Mouse (Mus musculus) limb, embryonic 12.5 days (tissue): ENCODE results near the gene Tmem39b. TPM values are rescaled to one million over a fixed set of nuclear protein-coding genes. Genes with fewer than 3 reads are reported as not detected.

Source experiments
- ATAC-seq: fragments of 200-750 bp; cut with Nextera tagmentation; 2 replicates; pipeline ENCODE4 v1.8.0; 2017; ENCODE audit warnings: low read depth, moderate TSS enrichment; ENCODE audit not compliant: insufficient number of reproducible peaks, insufficient read depth, low FRiP score, low TSS enrichment
- H3K27ac ChIP-seq: fragments of 300-500 bp; sonication (generic); 2 replicates; pipeline ENCODE4 v1.5.1; 2016; ENCODE audit warnings: mild to moderate bottlenecking, moderate library complexity
- H3K27me3 ChIP-seq: fragments of 300-500 bp; sonication (generic); 2 replicates; pipeline ENCODE4 v1.6.1; 2016; ENCODE audit warnings: mild to moderate bottlenecking, moderate library complexity
- H3K36me3 ChIP-seq: fragments of 300-500 bp; sonication (generic); 2 replicates; pipeline ENCODE4 v1.6.1; 2016; ENCODE audit warnings: mild to moderate bottlenecking, moderate library complexity
- H3K4me1 ChIP-seq: fragments of 300-500 bp; sonication (generic); replicated peaks from 2 replicates; pipeline ENCODE4 v1.6.1; 2016
- H3K4me2 ChIP-seq: fragments of 300-500 bp; sonication (generic); 2 replicates; pipeline ENCODE4 v1.6.1; 2016; ENCODE audit warnings: mild to moderate bottlenecking, moderate library complexity
- H3K4me3 ChIP-seq: fragments of 300-500 bp; sonication (generic); replicated peaks from 2 replicates; pipeline ENCODE4 v1.5.1; 2016; ENCODE audit warnings: mild to moderate bottlenecking
- H3K9ac ChIP-seq: fragments of 300-500 bp; sonication (generic); replicated peaks from 2 replicates; pipeline ENCODE4 v1.6.1; 2016; ENCODE audit warnings: mild to moderate bottlenecking, moderate library complexity
- H3K9me3 ChIP-seq: fragments of 300-500 bp; sonication (generic); 2 replicates; pipeline ENCODE4 v1.6.1; 2016; ENCODE audit warnings: mild to moderate bottlenecking, moderate library complexity
- WGBS: fragments of 180-500 bp; shearing (Covaris S2); methylation state at CpG from one replicate; pipeline ENCODE4 v1.1.7; 2016; 5-methylcytosine and 5-hydroxymethylcytosine counted together
- polyA plus RNA-seq: library from polyadenylated mRNA; unstranded; fragments of >200 nt; fragmentation: Nextera tagmentation; extraction: Ambion mirVana; gene quantifications from 2 replicates; pipeline ENCODE4 v1.2.1, GENCODE M21; 2016

The Tmem39b gene
- polyA plus RNA-seq, 1 experiment from 2014 or later: 16.8 TPM

DNA sequence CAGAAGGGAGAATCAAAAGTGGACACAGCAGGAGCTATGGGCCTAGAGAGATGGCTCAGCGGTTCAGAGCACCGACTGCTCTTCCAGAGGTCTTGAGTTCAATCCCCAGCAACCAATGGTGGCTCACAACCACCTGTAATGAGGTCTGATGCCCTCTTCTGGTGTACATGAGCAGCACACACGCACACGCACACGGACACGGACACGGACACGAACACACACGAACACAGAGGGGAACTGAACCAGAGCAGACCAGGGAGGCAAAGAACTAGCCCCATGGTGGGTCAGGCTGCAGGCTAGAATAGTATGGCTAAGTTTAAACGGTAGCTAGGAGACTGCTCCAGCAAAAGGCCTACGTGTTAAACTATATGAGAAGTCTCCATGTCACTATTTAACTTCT, 14.8 kb downstream of the Tmem39b start:
- ATAC-seq: no peak
- 91% methylated on average over 11 of the region's 11 CpGs for WGBS
- Histone ChIP-seq H3K36me3 (peaks cover 92% of the 10 kb centered on the region), H3K4me1 (no peaks in the 10 kb centered on the region), H3K9me3 (no peaks in the 10 kb centered on the region), H3K4me3 (no peak overlapping the region), H3K4me2 (no peak overlapping the region), H3K9ac (no peak overlapping the region), H3K27me3 (no peaks in the 10 kb centered on the region), H3K27ac (no peak overlapping the region)

DNA sequence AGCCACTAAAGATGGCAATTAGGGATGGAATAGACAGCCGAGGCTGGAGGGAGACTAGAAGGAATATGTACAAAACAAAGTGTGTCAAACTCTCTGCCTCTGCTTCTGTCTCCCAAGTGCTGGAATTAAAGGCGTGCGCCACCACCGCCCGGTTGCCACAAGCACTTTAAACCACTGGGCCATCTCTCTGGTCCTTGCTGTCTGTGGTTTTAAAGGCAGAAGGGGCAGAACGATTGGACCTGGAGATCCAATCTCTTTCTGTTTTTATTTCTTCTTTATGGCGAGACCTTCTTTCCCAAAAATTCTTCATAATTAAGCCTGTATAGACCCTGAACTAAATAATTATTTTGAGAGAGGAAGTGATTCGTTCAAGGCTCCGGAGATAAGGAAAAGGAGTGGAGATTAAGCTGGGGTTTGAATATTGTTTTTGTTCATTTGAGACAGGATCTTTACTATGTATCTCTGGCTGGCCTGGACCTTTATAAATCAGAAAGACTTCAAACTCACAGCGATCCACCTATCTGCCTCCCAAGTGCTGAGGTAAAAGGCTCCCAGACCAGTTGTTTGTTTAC, 23.7 kb downstream of the Tmem39b start:
- peaks cover 35% of the 10 kb centered on the region for H3K36me3 ChIP-seq
- peak overlapping the region; percentile 99 for H3K4me3 ChIP-seq
- peaks cover 18% of the 10 kb centered on the region for H3K4me1 ChIP-seq
- H3K4me2 ChIP-seq: peak overlapping the region; percentile 91
- ATAC-seq: peak; percentile 38; the same call in 1 of the 2 replicates
- no peaks in the 10 kb centered on the region for H3K27me3 ChIP-seq
- 9% methylated on average over 10 of the region's 10 CpGs for WGBS
- peak overlapping the region; percentile 94; the same call in 1 of the 2 replicates for H3K9ac ChIP-seq
- peak overlapping the region; percentile 95; the same call in 1 of the 2 replicates for H3K27ac ChIP-seq
- no peaks in the 10 kb centered on the region for H3K9me3 ChIP-seq

- ATAC-seq: peak; percentile 90
- H3K4me3 ChIP-seq: peak within 1 kb of the TSS; percentile 99
- peak within 1 kb of the TSS; percentile 95 for H3K27ac ChIP-seq
- no peaks in the 10 kb centered on the region for H3K27me3 ChIP-seq
- peak within 1 kb of the TSS; percentile 94 for H3K9ac ChIP-seq
- H3K4me2 ChIP-seq: peak within 1 kb of the TSS; percentile 91
- H3K9me3 ChIP-seq: no peaks in the 10 kb centered on the region
- under 1% methylated on average over 65 of the region's 65 CpGs for whole genome bisulfite sequencing
- H3K4me1 ChIP-seq: peaks cover 18% of the 10 kb centered on the region
- H3K36me3 ChIP-seq: peaks cover 34% of the 10 kb centered on the region
Observed at GRCm38 (mm10) chr4:129672083-129672877, 24.4 kb downstream of the Tmem39b start, which contains the start of gene Kpna6. Kpna6 (minus strand) TSS chr4:129672767.

GRCm38 (mm10) chr4:129671491-129672082, 25.1 kb downstream of the Tmem39b start:
- 9% methylated on average over 12 of the region's 12 CpGs for WGBS
- peak overlapping the region; percentile 91 for H3K4me2 ChIP-seq
- H3K36me3 ChIP-seq: peaks cover 33% of the 10 kb centered on the region
- no peaks in the 10 kb centered on the region for H3K9me3 ChIP-seq
- peak overlapping the region; percentile 94 for H3K9ac ChIP-seq
- no peak for ATAC-seq
- H3K27ac ChIP-seq: peak overlapping the region; percentile 95
- H3K27me3 ChIP-seq: no peaks in the 10 kb centered on the region
- peak overlapping the region; percentile 99 for H3K4me3 ChIP-seq
- peaks cover 18% of the 10 kb centered on the region for H3K4me1 ChIP-seq

DNA sequence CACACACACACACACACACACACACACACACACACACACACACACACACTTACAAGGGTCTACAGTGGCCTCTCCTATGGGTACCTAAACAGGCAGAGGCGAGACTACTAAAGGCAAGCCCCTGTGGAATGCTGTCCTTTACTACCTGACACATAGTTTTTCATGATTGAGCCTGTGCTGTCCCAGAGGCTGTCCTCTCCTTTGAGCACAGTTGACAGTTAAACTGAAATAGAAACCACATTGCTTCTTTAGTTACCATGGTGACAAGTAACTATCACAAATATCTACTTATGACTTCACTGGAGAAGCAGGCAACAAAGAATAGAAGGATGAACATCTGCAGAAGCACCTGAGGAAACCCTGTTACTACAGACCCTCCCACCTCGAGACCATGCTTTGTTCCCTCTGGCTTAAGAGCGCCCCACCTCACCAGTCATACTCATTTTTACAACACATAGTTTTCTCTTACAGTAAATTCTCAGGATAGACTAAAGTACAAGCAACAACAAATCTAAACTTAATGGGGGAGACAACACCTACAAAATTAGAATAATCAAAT, 34.3 kb downstream of the Tmem39b start:
- H3K9ac ChIP-seq: no peak overlapping the region
- H3K4me2 ChIP-seq: no peak overlapping the region
- no peak for ATAC-seq
- H3K27ac ChIP-seq: no peak overlapping the region
- H3K9me3 ChIP-seq: no peaks in the 10 kb centered on the region
- no peaks in the 10 kb centered on the region for H3K27me3 ChIP-seq
- no peak overlapping the region for H3K4me3 ChIP-seq
- peaks cover 10% of the 10 kb centered on the region for H3K4me1 ChIP-seq
- H3K36me3 ChIP-seq: peaks cover 70% of the 10 kb centered on the region
- WGBS: 80% methylated on average over 3 of the region's 3 CpGs

DNA sequence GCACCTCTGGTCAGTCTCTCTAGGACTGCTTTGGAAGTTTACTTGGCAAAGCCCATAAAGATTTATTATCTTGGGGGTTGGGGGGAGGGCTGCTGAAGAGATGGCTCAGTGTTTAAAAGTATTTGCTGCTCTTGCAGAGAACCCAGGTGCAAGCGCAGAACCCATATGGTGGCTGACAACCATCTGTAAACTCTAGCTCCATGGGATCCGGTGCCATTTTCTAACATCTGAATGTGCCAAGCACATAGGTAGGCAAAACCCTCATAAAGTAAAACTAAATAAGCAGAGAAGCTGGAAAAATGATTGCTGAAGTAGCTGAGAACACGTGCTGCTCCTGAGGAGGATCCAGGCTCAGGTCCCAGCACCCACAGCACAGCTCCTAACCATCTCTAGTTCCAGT, 35.1 kb downstream of the Tmem39b start:
- Histone ChIP-seq H3K27me3 (no peaks in the 10 kb centered on the region), H3K9ac (no peak overlapping the region), H3K4me3 (no peak overlapping the region), H3K4me1 (peaks cover 10% of the 10 kb centered on the region), H3K4me2 (no peak overlapping the region), H3K27ac (no peak overlapping the region), H3K9me3 (no peaks in the 10 kb centered on the region), H3K36me3 (peaks cover 71% of the 10 kb centered on the region)
- WGBS: 66% methylated on average over 3 of the region's 3 CpGs
- ATAC-seq: no peak

- H3K27me3 ChIP-seq: no peaks in the 10 kb centered on the region
- no peak for ATAC-seq
- 96% methylated on average over 14 of the region's 14 CpGs for WGBS
- no peak overlapping the region for H3K4me2 ChIP-seq
- no peak overlapping the region for H3K9ac ChIP-seq
- H3K27ac ChIP-seq: no peak overlapping the region
- H3K4me3 ChIP-seq: no peak overlapping the region
- H3K36me3 ChIP-seq: peaks cover 96% of the 10 kb centered on the region
- no peaks in the 10 kb centered on the region for H3K4me1 ChIP-seq
- H3K9me3 ChIP-seq: no peaks in the 10 kb centered on the region
Observed at GRCm38 (mm10) chr4:129654770-129655169, 41.9 kb downstream of the Tmem39b start.

DNA sequence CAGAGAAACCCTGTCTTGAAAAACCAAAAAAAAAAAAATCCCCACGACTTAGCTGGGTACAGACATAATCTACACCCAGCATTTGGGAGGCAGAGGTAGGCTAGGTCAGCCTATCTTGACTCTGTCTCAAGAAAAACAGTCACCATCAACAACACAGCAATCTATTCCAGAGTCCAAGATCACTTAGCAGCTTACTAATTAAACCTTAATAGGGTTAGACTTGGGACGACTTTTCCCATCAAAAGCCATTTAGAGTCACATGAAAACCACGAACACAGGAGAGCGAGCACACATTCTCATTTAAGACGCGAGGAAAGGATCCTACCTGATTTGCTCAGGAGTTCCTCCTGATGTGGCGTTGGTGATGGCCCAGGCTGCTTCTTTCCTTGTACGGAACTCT, 46.3 kb downstream of the Tmem39b start:
- no peak overlapping the region for H3K9ac ChIP-seq
- no peak overlapping the region for H3K4me2 ChIP-seq
- H3K9me3 ChIP-seq: no peaks in the 10 kb centered on the region
- no peak overlapping the region for H3K27ac ChIP-seq
- H3K27me3 ChIP-seq: no peaks in the 10 kb centered on the region
- no peak overlapping the region for H3K4me3 ChIP-seq
- H3K36me3 ChIP-seq: peaks cover 97% of the 10 kb centered on the region
- H3K4me1 ChIP-seq: no peaks in the 10 kb centered on the region
- no peak for ATAC-seq
- 94% methylated on average over 8 of the region's 8 CpGs for WGBS

GRCm38 (mm10) chr4:129648656-129649055, 48.0 kb downstream of the Tmem39b start:
- H3K36me3 ChIP-seq: peaks cover 97% of the 10 kb centered on the region
- no peak overlapping the region for H3K27ac ChIP-seq
- ATAC-seq: no peak

DNA sequence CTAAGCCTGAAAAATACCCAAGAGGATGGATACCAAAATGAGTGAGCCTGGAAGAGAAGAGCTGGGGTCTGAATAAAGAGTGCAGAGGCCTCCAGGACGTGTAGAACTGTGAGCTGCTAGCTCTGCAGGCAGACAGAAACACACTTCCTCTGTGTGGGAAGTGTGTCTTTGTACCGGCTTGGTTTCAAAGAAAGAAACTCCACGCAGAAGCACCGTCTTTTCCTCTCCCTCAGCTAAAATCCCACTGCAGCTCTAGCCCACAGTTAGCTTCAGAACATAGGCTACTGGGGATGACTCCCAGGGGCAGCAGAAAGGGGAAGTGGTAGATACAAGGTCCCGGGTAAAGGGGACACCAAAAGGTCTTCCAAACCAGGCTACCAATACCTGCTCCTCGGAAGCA, 51.4 kb downstream of the Tmem39b start:
- Histone ChIP-seq H3K27me3 (no peaks in the 10 kb centered on the region), H3K27ac (no peak overlapping the region), H3K4me1 (peaks cover 6% of the 10 kb centered on the region; the same call in 1 of the 2 replicates), H3K36me3 (peaks cover 71% of the 10 kb centered on the region), H3K4me2 (no peak overlapping the region), H3K9ac (no peak overlapping the region), H3K9me3 (no peaks in the 10 kb centered on the region), H3K4me3 (no peak overlapping the region)
- 89% methylated on average over 6 of the region's 6 CpGs for WGBS
- ATAC-seq: no peak

More at GRCm38 (mm10) chr4:129648656-129649055, 48.0 kb downstream of the Tmem39b start:
- no peak overlapping the region for H3K4me2 ChIP-seq
- no peaks in the 10 kb centered on the region for H3K4me1 ChIP-seq
- H3K27me3 ChIP-seq: no peaks in the 10 kb centered on the region
- H3K9ac ChIP-seq: no peak overlapping the region
- WGBS: 72% methylated on average over 1 of the region's 1 CpGs
- no peaks in the 10 kb centered on the region for H3K9me3 ChIP-seq
- H3K4me3 ChIP-seq: no peak overlapping the region

DNA sequence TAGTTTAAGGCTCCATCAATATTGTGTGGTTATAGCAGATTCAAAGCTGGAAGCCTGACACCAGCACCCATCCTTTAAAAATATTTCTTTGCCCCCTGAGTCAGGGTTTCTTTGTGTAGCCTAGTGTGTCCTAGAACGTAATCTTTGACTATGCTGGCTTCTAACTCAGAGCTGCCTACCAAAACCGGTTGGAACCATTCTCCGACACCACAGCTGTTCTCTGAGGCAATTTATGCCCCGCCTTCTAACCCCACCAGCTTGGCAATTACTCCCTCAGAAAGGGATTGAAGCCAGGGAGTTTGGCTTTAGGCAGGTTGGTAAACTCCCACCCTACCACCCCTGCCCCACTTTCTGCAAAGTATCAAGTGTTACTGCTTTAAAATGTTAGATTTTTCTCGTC, 54.9 kb downstream of the Tmem39b start:
- WGBS: 39% methylated on average over 5 of the region's 5 CpGs
- Histone ChIP-seq H3K36me3 (peaks cover 62% of the 10 kb centered on the region), H3K4me2 (peak overlapping the region; percentile 94), H3K4me1 (peaks cover 26% of the 10 kb centered on the region), H3K9me3 (no peaks in the 10 kb centered on the region), H3K4me3 (peak overlapping the region; percentile 67; the same call in 1 of the 2 replicates), H3K9ac (no peak overlapping the region), H3K27ac (no peak overlapping the region), H3K27me3 (no peaks in the 10 kb centered on the region)
- no peak for ATAC-seq
